Mouse (Mus musculus): ENCODE measurements at regions not wholly inside any gene's neighbourhood (a gene's known extent, or its start where the extent isn't known, plus 50 kb on each side); places are given as distances from the start of the nearest gene placed in this dataset.

DNA sequence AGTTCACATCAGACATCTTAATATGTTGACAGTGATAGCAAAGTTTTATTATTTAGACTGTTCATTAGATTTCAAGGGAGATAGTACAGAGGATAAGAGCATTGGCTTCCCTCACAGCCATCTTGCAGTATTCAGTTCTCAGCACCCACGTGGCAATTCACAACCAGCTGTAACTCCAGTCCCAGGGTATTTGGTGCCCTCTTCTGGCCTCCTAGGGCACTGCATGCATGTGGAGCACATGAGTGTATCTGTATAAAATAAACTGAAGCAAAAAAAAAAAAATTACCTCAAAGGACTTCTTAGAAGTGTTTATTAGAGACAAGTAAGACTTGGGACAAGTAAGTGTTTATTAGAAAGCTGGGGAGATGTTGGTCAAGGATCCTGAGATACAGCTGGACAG lies 849.3 kb upstream of the Tmem132c start:
- no peak overlapping the region for H3K9ac ChIP-seq
- H3K4me3 ChIP-seq: no peak overlapping the region
- H3K27me3 ChIP-seq: no peaks in the 10 kb centered on the region
- ATAC-seq (ENCODE audit: low read depth): no peak
- no peaks in the 10 kb centered on the region for H3K36me3 ChIP-seq
- no peaks in the 10 kb centered on the region for H3K4me1 ChIP-seq (replicated peaks)
- 54% methylated on average over 1 of the region's 1 CpGs for WGBS
- H3K4me2 ChIP-seq: no peak overlapping the region
- H3K9me3 ChIP-seq: no peaks in the 10 kb centered on the region
- no peak overlapping the region for H3K27ac ChIP-seq (replicated peaks)

DNA sequence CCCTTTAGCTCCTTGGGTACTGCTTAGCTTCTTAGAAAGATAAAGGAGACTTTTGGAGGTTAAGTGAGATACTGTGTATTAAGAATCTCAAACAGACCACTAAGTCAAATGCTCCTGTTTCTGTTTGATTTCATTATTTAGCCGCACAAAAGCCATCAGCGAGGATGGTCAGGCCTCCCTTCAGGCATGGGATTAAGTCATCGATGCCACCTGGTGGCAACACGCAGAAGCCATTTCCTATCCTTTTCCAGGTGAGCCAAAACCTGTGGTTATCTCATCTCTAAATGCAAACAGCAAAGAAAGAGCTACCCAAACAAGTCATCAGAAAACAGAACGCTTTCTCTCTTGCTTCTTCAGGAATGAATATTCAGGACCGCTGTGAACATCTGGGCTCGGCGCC lies 846.3 kb upstream of the Tmem132c start:
- no peak overlapping the region for H3K9ac ChIP-seq
- no peaks in the 10 kb centered on the region for H3K4me1 ChIP-seq (replicated peaks)
- H3K4me3 ChIP-seq: no peak overlapping the region
- no peak overlapping the region for H3K4me2 ChIP-seq
- no peaks in the 10 kb centered on the region for H3K27me3 ChIP-seq
- no peak for ATAC-seq (ENCODE audit: low read depth)
- no peak overlapping the region for H3K27ac ChIP-seq (replicated peaks)
- no peaks in the 10 kb centered on the region for H3K9me3 ChIP-seq
- H3K36me3 ChIP-seq: no peaks in the 10 kb centered on the region
- WGBS: 48% methylated on average over 8 of the region's 8 CpGs

DNA sequence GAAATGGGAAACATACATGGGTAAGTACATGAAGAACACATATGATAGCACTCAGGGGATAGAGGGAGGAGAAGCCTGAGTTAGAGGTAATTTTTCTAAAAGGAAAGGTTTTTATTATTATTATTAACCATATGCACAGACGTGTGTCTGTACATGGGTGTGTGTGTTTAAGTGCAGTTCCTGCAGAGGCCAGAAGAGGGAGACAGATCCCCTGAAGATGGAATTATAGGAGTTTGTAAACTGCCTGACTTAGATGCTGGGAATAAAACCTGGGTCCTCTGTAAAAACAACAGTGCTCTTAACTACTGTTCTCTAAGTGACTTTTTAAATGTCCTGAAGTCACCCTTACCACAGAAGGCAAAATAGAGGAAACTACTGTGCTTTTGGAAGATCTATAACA lies 809.9 kb upstream of the Tmem132c start:
- H3K4me1 ChIP-seq (replicated peaks): no peaks in the 10 kb centered on the region
- no peaks in the 10 kb centered on the region for H3K27me3 ChIP-seq
- no peak for ATAC-seq (ENCODE audit: low read depth)
- WGBS: 91% methylated on average over 1 of the region's 1 CpGs
- H3K27ac ChIP-seq (replicated peaks): no peak overlapping the region
- no peaks in the 10 kb centered on the region for H3K36me3 ChIP-seq
- no peak overlapping the region for H3K9ac ChIP-seq
- no peaks in the 10 kb centered on the region; the same call in 1 of the 2 replicates for H3K9me3 ChIP-seq
- H3K4me3 ChIP-seq: no peak overlapping the region
- no peak overlapping the region for H3K4me2 ChIP-seq

DNA sequence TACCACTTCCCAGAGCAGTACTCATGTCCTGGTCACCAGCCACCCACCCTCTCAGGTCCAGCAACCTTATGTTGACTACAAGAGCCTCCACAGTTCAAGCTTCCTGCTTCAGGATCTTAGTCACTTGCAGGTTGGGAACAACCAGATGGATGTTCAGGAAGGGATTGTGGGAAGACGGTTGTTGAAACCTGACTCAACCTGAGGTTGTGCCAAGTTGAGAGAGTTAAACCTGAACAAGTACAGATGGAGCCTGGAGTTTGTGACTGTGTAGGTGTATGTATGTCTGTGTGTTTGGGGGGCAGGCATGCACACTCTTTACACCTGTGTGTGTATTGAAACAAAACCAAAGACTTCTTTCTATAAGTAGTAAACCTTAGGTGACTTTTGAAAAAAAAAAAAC lies 802.9 kb upstream of the Tmem132c start:
- Histone ChIP-seq H3K36me3 (no peaks in the 10 kb centered on the region), H3K9me3 (no peaks in the 10 kb centered on the region), H3K4me2 (no peak overlapping the region), H3K4me1 (replicated peaks) (no peaks in the 10 kb centered on the region), H3K9ac (no peak overlapping the region), H3K4me3 (no peak overlapping the region), H3K27ac (replicated peaks) (no peak overlapping the region), H3K27me3 (no peaks in the 10 kb centered on the region)
- ATAC-seq (ENCODE audit: low read depth): no peak
- WGBS: 85% methylated on average over 1 of the region's 1 CpGs

DNA sequence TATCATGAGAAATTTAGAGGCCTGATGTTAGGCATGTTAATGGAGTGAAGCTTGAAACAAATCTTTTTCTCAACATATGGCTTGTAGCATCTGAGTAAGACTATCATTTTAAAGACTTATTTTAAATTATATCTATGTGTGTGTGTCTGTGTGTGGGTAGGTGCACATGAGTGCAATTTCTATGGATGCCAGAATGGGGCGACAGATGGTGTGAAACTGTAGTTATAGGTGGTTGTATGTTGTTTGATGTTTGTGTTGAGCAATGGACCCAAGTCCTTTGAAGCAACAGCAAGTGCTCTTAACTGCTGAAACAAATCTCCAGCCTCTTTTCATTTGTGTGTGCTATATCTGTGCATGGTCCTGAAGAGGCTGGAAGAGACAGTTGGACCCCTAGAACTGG lies 801.1 kb upstream of the Tmem132c start:
- ATAC-seq (ENCODE audit: low read depth): no peak
- Histone ChIP-seq H3K9me3 (no peaks in the 10 kb centered on the region), H3K4me2 (no peak overlapping the region), H3K27me3 (no peaks in the 10 kb centered on the region), H3K4me1 (replicated peaks) (no peaks in the 10 kb centered on the region), H3K36me3 (no peaks in the 10 kb centered on the region), H3K4me3 (no peak overlapping the region), H3K9ac (no peak overlapping the region), H3K27ac (replicated peaks) (no peak overlapping the region)
- 95% methylated on average over 1 of the region's 1 CpGs for WGBS

DNA sequence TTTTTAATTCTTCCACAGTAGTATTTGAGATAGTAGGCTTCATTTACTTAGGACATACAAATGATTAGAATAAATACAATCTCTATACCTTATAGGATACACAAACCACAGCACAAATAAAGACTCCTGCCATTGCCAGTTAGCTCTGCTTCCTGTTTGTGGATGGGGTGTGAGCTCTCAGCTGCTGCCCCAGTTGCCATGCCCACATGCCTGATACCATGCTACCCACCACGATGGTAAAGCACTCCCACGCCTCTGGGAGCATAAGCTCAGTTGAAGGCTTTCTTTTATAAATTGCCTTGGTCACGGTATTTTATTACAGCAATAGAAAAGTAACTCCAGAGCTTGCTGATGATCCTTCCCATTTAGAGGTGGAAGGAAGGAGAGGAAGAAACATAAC lies 765.8 kb upstream of the Tmem132c start:
- 0 out of 2 replicates have a peak, but pooled peaks cover 4% of the 10 kb centered on the region for H3K4me1 ChIP-seq (replicated peaks)
- no peak overlapping the region for H3K4me3 ChIP-seq
- H3K9ac ChIP-seq: no peak overlapping the region
- no peak overlapping the region for H3K4me2 ChIP-seq
- no peaks in the 10 kb centered on the region for H3K36me3 ChIP-seq
- WGBS: 30% methylated on average over 3 of the region's 3 CpGs
- H3K27ac ChIP-seq (replicated peaks): no peak overlapping the region
- H3K27me3 ChIP-seq: no peaks in the 10 kb centered on the region
- ATAC-seq (ENCODE audit: low read depth): no peak
- no peaks in the 10 kb centered on the region for H3K9me3 ChIP-seq

DNA sequence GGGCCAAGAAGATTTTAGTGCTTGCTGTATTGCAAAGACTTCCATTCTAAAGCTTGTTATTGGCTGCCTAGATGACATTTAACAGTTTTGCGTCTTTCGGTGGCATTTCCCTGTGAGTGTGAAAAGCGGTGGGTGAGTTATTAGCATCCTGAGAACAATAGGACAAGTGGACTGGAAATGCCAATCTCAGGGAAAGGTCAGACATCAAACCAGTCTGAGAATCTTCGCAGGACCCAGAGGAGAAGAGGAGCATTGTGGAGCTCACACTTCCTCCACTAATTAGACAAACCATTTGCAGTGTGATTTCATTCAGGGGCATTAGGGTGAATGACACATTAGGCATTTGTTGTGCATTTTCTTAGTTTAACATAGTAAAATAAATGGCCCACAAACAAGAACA lies 719.5 kb upstream of the Tmem132c start:
- Histone ChIP-seq H3K9ac (no peak overlapping the region), H3K27me3 (no peaks in the 10 kb centered on the region), H3K9me3 (no peaks in the 10 kb centered on the region), H3K27ac (replicated peaks) (no peak overlapping the region), H3K4me2 (no peak overlapping the region), H3K4me1 (replicated peaks) (no peaks in the 10 kb centered on the region), H3K36me3 (no peaks in the 10 kb centered on the region), H3K4me3 (no peak overlapping the region)
- 12% methylated on average over 4 of the region's 4 CpGs for WGBS
- ATAC-seq (ENCODE audit: low read depth): no peak

DNA sequence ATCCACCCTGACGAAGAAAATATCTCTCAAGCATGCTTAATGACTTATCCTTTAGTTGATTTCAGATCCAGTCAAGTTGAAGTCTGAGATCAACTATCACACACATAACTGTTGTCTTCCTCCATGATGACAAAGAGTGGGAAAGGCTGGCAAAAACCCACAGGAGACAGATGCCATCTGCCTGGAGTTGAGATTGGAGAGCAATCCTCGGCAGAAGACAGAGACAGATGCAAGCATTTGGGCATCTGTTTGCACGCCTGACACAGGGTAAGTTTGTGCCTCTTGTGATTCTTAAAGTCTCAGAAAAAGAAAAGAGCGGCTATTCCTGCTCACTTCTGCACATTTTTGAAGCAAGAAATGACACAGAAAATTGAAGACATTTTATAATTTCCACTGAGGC lies 715.7 kb upstream of the Tmem132c start:
- no peak overlapping the region for H3K27ac ChIP-seq (replicated peaks)
- no peaks in the 10 kb centered on the region for H3K36me3 ChIP-seq
- H3K4me1 ChIP-seq (replicated peaks): no peaks in the 10 kb centered on the region
- H3K4me3 ChIP-seq: no peak overlapping the region
- 88% methylated on average over 4 of the region's 4 CpGs for WGBS
- no peaks in the 10 kb centered on the region for H3K27me3 ChIP-seq
- H3K9ac ChIP-seq: no peak overlapping the region
- no peak overlapping the region for H3K4me2 ChIP-seq
- no peaks in the 10 kb centered on the region for H3K9me3 ChIP-seq
- no peak for ATAC-seq (ENCODE audit: low read depth)

DNA sequence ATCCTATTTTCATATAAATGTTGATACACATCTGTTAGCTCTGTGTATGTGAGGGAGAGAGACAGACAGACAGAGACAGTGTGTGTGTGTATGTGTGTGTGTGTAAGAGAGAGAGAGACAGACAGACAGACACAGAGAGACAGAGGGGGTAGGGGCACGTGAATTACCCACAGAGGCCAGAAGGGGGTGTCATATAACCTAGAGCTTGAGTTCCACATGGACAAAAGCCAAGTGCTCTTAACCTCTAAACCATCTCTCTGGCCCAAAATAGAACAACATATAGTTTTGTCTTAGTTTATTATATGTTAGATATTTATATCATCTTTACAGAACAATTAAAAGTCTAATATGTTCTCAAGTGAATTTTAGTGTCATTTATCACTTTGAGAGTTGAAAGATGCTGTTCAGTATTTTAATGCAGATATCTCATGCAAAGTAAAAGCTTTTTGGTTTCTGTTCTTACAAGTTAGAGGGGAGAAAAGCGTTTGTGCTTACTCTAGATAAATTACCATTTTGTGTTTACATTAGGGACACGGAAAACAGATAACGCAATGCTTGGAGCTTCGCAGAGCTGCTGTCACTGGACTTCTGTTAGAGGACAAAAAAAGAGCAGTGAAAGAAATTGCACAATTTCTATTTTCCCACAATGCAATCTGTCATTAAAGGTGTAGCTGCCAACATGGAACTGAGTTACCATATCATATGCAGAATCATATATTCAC lies 710.6 kb upstream of the Tmem132c start:
- Histone ChIP-seq H3K4me3 (no peak overlapping the region), H3K27me3 (no peaks in the 10 kb centered on the region), H3K9me3 (no peaks in the 10 kb centered on the region), H3K4me1 (replicated peaks) (no peaks in the 10 kb centered on the region), H3K9ac (no peak overlapping the region), H3K27ac (replicated peaks) (no peak overlapping the region), H3K36me3 (no peaks in the 10 kb centered on the region), H3K4me2 (no peak overlapping the region)
- no peak for ATAC-seq (ENCODE audit: low read depth)
- 69% methylated on average over 5 of the region's 5 CpGs for WGBS

DNA sequence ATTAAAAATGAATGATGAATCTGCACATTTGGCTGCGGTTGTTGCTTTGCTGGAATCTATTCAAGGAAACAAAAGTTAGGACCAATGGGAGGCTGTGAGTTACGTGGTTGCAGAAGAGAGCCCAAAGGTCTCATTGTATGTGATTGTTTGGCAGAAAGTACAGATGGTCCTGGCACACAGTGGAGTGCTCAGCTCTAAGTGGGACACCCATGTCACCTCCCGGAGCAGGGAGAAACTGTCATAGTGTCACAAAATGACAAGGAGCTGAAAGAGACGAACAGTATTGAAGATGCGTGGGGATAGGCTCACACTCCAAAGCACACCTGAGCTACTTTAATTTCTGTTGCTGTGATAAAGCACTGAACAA lies 710.1 kb upstream of the Tmem132c start:
- WGBS: 83% methylated on average over 5 of the region's 5 CpGs
- ATAC-seq (ENCODE audit: low read depth): no peak
- Histone ChIP-seq H3K4me2 (no peak overlapping the region), H3K27ac (replicated peaks) (no peak overlapping the region), H3K9ac (no peak overlapping the region), H3K4me3 (no peak overlapping the region), H3K27me3 (no peaks in the 10 kb centered on the region), H3K36me3 (no peaks in the 10 kb centered on the region), H3K4me1 (replicated peaks) (no peaks in the 10 kb centered on the region), H3K9me3 (no peaks in the 10 kb centered on the region)

DNA sequence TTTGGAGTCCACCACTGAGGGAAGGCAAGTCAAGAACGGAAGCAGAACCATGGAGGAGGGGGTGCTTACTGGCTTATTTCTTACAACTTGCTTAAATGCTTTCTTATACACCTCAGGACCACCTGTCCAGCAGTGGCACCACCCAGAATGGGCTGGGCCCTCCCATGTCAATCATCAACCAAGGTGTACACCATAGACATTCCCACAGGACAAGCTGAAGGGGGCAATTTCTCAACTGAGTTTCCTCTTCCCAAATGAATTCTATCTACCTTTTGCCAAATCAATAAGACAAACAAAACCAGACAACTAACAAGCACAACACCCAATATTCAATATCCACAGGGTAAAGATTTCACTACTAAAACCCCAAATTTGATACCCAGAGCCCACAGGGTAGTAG lies 709.6 kb upstream of the Tmem132c start:
- Histone ChIP-seq H3K4me1 (replicated peaks) (no peaks in the 10 kb centered on the region), H3K27me3 (no peaks in the 10 kb centered on the region), H3K9me3 (no peaks in the 10 kb centered on the region), H3K9ac (no peak overlapping the region), H3K36me3 (no peaks in the 10 kb centered on the region), H3K4me3 (no peak overlapping the region), H3K27ac (replicated peaks) (no peak overlapping the region), H3K4me2 (no peak overlapping the region)
- 100% methylated on average over 1 of the region's 1 CpGs for WGBS
- no peak for ATAC-seq (ENCODE audit: low read depth)

DNA sequence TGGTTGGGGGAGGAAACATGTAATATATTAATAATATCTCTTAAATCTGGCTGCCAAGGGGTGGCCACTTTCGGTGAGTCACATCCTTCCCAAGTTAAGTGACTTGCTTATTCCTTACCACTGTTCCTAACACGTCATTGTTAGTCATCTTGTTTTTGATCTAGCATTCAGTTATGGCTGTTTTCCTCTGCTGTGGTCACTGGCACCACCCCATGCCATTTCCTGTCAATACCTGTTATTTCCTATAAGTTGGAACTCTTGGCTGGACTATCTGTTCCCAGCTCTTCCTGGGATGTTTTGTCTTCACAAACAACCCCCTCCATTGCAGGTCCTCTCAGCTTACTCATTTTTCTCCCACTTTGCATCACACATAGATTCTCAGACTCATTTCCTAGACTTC lies 703.5 kb upstream of the Tmem132c start:
- Histone ChIP-seq H3K36me3 (no peaks in the 10 kb centered on the region), H3K4me1 (replicated peaks) (peaks cover 5% of the 10 kb centered on the region; the same call in 1 of the 2 replicates), H3K9ac (no peak overlapping the region), H3K4me3 (no peak overlapping the region), H3K4me2 (no peak overlapping the region), H3K27me3 (no peaks in the 10 kb centered on the region), H3K27ac (replicated peaks) (no peak overlapping the region), H3K9me3 (no peaks in the 10 kb centered on the region)
- WGBS: 85% methylated on average over 2 of the region's 2 CpGs
- no peak for ATAC-seq (ENCODE audit: low read depth)

DNA sequence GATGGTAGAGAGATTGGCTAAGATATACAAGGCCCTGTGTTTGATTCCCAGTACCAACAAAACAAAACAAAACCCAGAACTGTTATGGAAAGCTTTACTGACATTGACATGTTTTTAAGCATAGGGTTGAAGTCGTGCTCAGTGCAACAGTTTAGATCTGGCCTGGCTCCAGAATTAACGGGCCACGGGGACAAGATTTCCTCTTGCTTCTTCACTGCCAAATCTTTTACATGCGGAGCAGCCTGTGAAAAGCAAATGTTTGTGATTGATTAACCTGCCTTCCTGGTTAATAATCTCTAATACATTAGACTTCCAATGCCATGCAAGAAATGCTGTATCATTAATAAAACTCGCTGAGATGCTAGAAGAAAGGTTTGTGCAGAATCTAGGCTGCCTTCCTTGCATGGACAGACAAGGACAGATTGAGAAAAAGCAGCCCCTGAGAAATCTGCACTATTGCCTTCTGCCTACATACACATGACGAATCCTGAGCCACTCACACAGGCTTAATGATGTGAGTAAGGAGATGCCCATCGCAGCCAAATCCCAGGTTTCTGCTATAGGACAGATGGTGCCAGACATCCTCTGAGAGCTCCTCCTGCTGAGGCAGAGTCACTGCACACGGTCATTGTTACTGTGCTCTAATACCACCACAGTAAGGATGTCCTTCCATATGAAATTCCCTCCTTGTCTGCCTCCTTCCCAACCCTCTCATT lies 697.2 kb upstream of the Tmem132c start:
- no peak; the same call in 1 of the 2 replicates for ATAC-seq (ENCODE audit: low read depth)
- Histone ChIP-seq H3K4me1 (replicated peaks) (peaks cover 11% of the 10 kb centered on the region; the same call in 1 of the 2 replicates), H3K27me3 (no peaks in the 10 kb centered on the region), H3K4me3 (no peak overlapping the region), H3K4me2 (no peak overlapping the region), H3K9ac (no peak overlapping the region), H3K27ac (replicated peaks) (0 out of 2 replicates have a peak overlapping the region, but pooled peaks have one; percentile 9), H3K9me3 (no peaks in the 10 kb centered on the region), H3K36me3 (no peaks in the 10 kb centered on the region)
- WGBS: 62% methylated on average over 8 of the region's 8 CpGs
